Mouse (Mus musculus) kidney, adult 2 months (tissue): ENCODE measurements around the gene Slc35g2.

Experiments
- CTCF ChIP-seq: fragments of 200-500 bp; conservative IDR thresholded peaks from 2 replicates; pipeline ENCODE4 v1.5.1; 2011; ENCODE audit warnings: low read depth, mild to moderate bottlenecking, control low read depth, low read length, moderate library complexity, mixed read lengths; ENCODE audit not compliant: insufficient read depth, insufficient read length
- POLR2A ChIP-seq: fragments of 200-500 bp; IDR thresholded peaks from one replicate; pipeline ENCODE4 v1.6.1; 2011; ENCODE audit warnings: low read depth, low read length, control low read depth

DNA sequence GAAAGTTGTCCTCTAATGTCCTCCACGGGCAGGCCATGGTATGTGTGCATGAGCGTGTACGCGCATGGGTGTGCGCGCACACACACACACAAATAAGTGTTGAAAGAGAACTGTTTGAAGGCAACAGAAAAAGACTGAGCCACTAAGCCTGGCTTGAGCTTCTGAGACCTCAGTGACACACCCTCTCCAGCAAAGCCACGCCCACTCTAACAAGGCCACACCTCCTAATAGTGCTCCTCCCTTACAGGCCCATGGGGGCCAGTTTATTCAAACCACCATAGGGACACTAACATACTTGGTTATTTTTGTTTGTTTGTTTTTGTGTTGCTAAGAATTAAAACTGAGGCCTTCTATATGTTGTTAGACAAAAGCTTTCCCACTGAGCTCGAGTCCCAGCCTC lies 25.4 kb upstream of the Slc35g2 start:
- TF ChIP-seq CTCF (no peak), POLR2A (no peak)
